Mouse (Mus musculus): ENCODE measurements around the gene Zfp994.
"Not testable (repeated sequence)": the region's sequence is repeated elsewhere in the genome, so short reads cannot be mapped to it uniquely, and the experiment has no call there.

Gene Zfp994

DNA sequence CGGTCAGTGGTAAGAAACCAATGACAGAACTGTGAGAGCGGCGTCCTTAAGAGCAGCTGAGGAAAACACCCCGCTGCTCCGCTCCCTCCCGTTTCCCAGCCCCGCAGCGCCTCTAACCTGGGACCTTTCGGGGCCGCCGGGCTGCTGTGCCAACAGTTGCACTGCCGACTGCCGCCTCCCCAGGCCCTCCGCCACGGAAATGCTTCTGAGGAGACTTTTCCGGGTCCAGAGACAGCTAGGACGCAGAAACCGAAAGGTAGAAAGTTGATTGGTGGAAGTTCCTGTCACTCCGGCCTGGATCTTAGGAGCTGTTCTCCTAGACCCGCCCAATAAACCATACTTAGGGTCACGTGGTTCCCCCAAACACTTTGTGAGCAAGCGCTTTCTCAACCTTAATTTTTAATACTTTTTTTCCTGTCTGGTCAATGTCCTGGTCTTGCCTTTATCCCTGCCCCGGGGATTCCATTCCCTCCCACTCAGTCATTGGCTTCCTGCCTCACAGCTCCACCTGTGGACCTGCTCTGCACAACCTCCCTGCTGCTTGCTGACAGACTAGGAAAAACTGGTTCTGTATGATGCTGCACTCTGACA, at the start of gene Zfp994:
Zfp994 (minus strand) TSS at position 195 of the 591 bp plus-strand sequence.
- peak; percentile 94 for DNase-seq

DNA sequence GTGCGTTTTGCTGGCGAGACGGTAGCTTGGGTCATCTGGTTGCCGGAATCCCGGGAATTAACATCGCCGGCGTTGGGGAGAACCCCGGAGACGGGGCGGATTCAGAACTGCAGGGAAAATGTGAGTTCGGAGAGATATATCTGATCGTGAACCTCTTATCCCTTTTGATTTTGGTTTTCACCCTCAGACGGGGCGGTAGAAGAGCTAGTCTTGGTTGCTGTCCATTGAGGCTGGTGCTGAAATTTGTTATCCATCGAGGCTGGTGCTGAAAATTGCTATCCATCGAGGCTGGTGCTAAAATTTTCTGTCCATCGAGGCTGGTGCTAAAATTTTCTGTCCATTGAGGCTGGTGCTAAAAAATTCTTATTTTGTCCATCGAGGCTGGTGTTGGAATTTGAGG, 5.3 kb upstream of the Zfp994 start:
- DNase-seq: not testable (repeated sequence)

DNA sequence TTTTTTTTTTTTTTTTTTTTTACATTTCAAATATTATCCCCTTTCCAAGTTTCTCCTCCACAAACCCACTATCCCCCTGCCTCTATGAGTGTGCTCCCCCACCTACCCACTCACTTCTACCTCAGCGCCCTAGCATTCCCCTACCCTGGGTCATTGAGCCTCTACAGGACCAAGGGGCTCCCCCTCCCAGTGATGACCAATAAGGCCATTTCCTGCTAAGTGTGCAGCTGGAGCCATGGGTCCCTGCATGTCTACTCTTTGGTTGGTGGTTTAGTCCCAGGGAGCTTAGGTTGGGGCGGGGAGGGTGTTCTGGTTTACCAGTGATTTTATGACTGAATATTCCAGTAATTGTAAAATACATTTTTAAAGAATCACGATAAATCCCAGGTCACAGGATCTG, 401 bp downstream of the Zfp994 start:
- DNase-seq: not testable (repeated sequence)

DNA sequence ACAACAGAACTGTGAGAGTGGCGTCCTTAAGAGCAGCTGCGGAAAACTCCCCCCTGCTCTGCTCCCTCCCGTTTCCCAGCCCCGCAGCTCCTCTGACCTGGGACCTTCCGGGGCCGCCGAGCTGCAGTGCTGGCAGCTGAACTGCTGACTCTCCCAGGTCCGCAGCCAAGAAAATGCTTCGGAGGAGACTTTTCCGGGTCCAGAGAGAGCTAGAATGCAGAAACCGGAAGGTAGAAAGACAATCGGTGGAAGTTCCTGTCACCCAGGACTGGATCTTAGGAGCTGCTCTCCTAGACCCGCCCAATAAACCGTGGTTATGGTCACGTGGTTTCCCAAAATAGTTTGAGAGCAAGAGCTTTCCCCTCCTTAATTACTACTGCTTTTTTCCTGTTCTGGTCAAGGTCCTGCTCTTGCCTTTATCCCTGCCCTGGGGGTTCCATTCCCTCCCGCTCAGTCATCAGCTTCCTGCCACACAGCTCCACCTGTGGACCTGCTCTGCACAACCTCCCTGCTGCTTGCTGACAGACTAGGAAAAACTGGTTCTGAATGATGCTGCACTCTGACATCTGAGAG, 59.6 kb downstream of the Zfp994 start, which contains the start of gene Zfp947:
Zfp947 (minus strand) TSS at position 469 of the 573 bp plus-strand sequence.
- peak; percentile 42 for DNase-seq

DNA sequence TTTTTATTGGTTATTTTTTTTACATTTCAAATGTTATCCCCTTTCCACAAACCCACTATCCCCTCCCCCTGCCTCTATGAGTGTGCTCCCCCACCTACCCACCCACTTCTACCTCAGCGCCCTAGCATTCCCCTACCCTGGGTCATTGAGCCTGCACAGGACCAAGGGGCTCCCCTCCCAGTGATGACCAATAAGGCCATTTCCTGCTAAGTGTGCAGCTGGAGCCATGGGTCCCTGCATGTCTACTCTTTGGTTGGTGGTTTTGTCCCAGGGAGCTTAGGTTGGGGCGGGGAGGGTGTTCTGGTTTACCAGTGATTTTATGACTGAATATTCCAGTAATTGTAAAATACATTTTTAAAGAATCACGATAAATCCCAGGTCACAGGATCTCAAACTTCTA, 60.1 kb downstream of the Zfp994 start:
- peak; percentile 6 for DNase-seq

DNA sequence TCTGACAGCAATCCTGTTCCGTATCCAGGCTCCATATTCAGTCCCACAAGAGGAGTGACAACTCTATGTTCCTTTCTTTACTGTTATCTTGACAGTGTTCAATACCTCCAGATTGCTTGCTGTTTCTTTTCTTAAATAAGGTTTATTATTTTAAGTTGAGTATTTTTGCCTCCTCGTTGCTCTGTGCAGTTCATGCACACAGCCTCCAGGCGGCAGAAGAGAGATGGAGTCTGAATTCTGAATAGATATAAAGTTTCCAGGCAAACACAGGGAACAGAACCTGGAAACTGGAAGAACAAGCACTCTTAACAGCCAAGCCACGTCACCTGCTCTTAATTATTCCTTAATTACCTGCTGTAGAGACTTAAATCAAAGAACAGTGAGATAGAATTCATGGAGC, 71.5 kb downstream of the Zfp994 start:
- not testable (repeated sequence) for DNase-seq

All from cerebellum, adult 8-10 months (tissue).